Mouse (Mus musculus) CH12.LX (cell line): ENCODE measurements at regions not wholly inside any gene's neighbourhood (a gene's known extent, or its start where the extent isn't known, plus 50 kb on each side); places are given as distances from the start of the nearest gene placed in this dataset.

ENCODE experiments used
- DNase-seq: peaks from one replicate; pipeline ENCODE4 v3.0.0-alpha.2; 2013; ENCODE audit errors: extremely low read depth
- H3K27ac ChIP-seq: 2 replicates; pipeline ENCODE4 v1.5.1; 2012; ENCODE audit warnings: low read depth, mild to moderate bottlenecking, control low read depth, moderate library complexity; ENCODE audit not compliant: insufficient read depth
- H3K27me3 ChIP-seq: replicated peaks from 2 replicates; pipeline ENCODE3; 2012; ENCODE audit warnings: inconsistent platforms
- H3K36me3 ChIP-seq, 2 experiments: replicated peaks in 1 of 2; 2 replicates each; pipeline versions ENCODE3 to v1.6.1; 2012; ENCODE audit warnings: inconsistent platforms in 1 of 2, low read length in 1 of 2, mild to moderate bottlenecking in 1 of 2, mixed read lengths in 1 of 2, moderate library complexity in 1 of 2; ENCODE audit not compliant: control insufficient read depth in 1 of 2, insufficient read depth in 1 of 2
- H3K4me1 ChIP-seq, 2 experiments: 2 replicates each; pipeline ENCODE4 v1.6.1; 2012; ENCODE audit warnings: inconsistent platforms in 1 of 2, moderate library complexity in 1 of 2; ENCODE audit not compliant: insufficient read depth in 2 of 2, control insufficient read depth in 1 of 2
- H3K4me2 ChIP-seq: 2 replicates; pipeline ENCODE4 v1.6.1; 2012; ENCODE audit warnings: low read depth, mild to moderate bottlenecking, control low read depth; ENCODE audit not compliant: poor library complexity, insufficient read depth, severe bottlenecking
- H3K4me3 ChIP-seq, 3 experiments: fragments of 150-350 bp in 1 of 3; sonication (generic) in 1 of 3; replicated peaks in 1 of 3; 2 replicates each; pipeline versions ENCODE3 to v1.5.1; 2011 to 2012; ENCODE audit warnings: low read depth in 2 of 3, low read length in 2 of 3, mild to moderate bottlenecking in 2 of 3, moderate library complexity in 2 of 3, control low read depth in 1 of 3, improper control_type of control experiment in 1 of 3, inconsistent platforms in 1 of 3, mixed read lengths in 1 of 3; ENCODE audit not compliant: poor library complexity in 1 of 3
- H3K79me2 ChIP-seq: replicated peaks from 2 replicates; pipeline ENCODE4 v1.6.1; 2012; ENCODE audit warnings: mild to moderate bottlenecking, moderate library complexity; ENCODE audit not compliant: control insufficient read depth, poor library complexity, insufficient read depth, severe bottlenecking; ENCODE audit errors: extremely low read depth
- H3K9ac ChIP-seq: 2 replicates; pipeline ENCODE4 v1.6.1; 2012; ENCODE audit warnings: low read depth, mild to moderate bottlenecking, control low read depth, moderate library complexity; ENCODE audit not compliant: insufficient read depth
- H3K9me3 ChIP-seq: replicated peaks from 2 replicates; pipeline ENCODE3; 2012; ENCODE audit warnings: low read length, inconsistent platforms, mixed read lengths
- CHD2 ChIP-seq: IDR thresholded peaks from 2 replicates; pipeline ENCODE4 v1.6.1; 2011; ENCODE audit warnings: low read length, improper control_type of control experiment
- E2F4 ChIP-seq: IDR thresholded peaks from 2 replicates; pipeline ENCODE4 v1.6.1; 2011; ENCODE audit warnings: low read depth, low read length, improper control_type of control experiment; ENCODE audit not compliant: insufficient replicate concordance
- EP300 ChIP-seq: IDR thresholded peaks from 2 replicates; pipeline ENCODE4 v1.6.1; 2011; ENCODE audit warnings: low read length, improper control_type of control experiment
- ETS1 ChIP-seq: conservative IDR thresholded peaks from 2 replicates; pipeline ENCODE4 v1.6.1; 2012; ENCODE audit warnings: low read depth, mild to moderate bottlenecking, inconsistent platforms, low read length, improper control_type of control experiment, moderate library complexity
- GABPA ChIP-seq: IDR thresholded peaks from 2 replicates; pipeline ENCODE4 v1.6.1; 2012; ENCODE audit warnings: low read depth, low read length, improper control_type of control experiment, inconsistent platforms; ENCODE audit not compliant: insufficient replicate concordance
- HCFC1 ChIP-seq: IDR thresholded peaks from 2 replicates; pipeline ENCODE4 v1.6.1; 2012; ENCODE audit warnings: low read depth, mild to moderate bottlenecking, inconsistent platforms, low read length, improper control_type of control experiment
- IRF4 ChIP-seq: IDR thresholded peaks from 2 replicates; pipeline ENCODE4 v1.6.1; 2014; ENCODE audit warnings: low read depth, mild to moderate bottlenecking, inconsistent platforms, low read length, improper control_type of control experiment
- JUN ChIP-seq: IDR thresholded peaks from 2 replicates; pipeline ENCODE4 v1.6.1; 2011; ENCODE audit warnings: low read depth, mild to moderate bottlenecking, low read length, improper control_type of control experiment, moderate library complexity; ENCODE audit not compliant: insufficient read depth
- MAFK ChIP-seq: IDR thresholded peaks from 2 replicates; pipeline ENCODE4 v1.6.1; 2011; ENCODE audit warnings: low read length, improper control_type of control experiment; ENCODE audit not compliant: insufficient replicate concordance
- MEF2A ChIP-seq: IDR thresholded peaks from 2 replicates; pipeline ENCODE4 v1.6.1; 2014; ENCODE audit warnings: low read depth, mild to moderate bottlenecking, inconsistent platforms, low read length, improper control_type of control experiment, borderline replicate concordance
- MYC ChIP-seq: IDR thresholded peaks from 2 replicates; pipeline ENCODE4 v1.6.1; 2011; ENCODE audit warnings: low read depth, mild to moderate bottlenecking, improper control_type of control experiment, low read length
- NELFE ChIP-seq: IDR thresholded peaks from 2 replicates; pipeline ENCODE4 v1.6.1; 2011; ENCODE audit warnings: low read depth, low read length, improper control_type of control experiment
- NRF1 ChIP-seq: IDR thresholded peaks from 2 replicates; pipeline ENCODE4 v1.6.1; 2014; ENCODE audit warnings: low read depth, mild to moderate bottlenecking, inconsistent platforms, low read length, improper control_type of control experiment, moderate library complexity
- POLR2AphosphoS2 ChIP-seq: IDR thresholded peaks from 2 replicates; pipeline ENCODE4 v1.6.1; 2011; ENCODE audit warnings: low read depth, low read length, improper control_type of control experiment
- RAD21 ChIP-seq: IDR thresholded peaks from 2 replicates; pipeline ENCODE4 v1.6.1; 2011; ENCODE audit warnings: low read depth, mild to moderate bottlenecking, low read length, improper control_type of control experiment, moderate library complexity
- SMC3 ChIP-seq: IDR thresholded peaks from 2 replicates; pipeline ENCODE4 v1.6.1; 2011; ENCODE audit warnings: low read depth, low read length, improper control_type of control experiment
- TBP ChIP-seq: conservative IDR thresholded peaks from 2 replicates; pipeline ENCODE4 v1.6.1; 2011; ENCODE audit warnings: low read depth, low read length, improper control_type of control experiment
- TCF12 ChIP-seq: IDR thresholded peaks from 2 replicates; pipeline ENCODE4 v1.6.1; 2014; ENCODE audit warnings: low read depth, mild to moderate bottlenecking, inconsistent platforms, low read length, improper control_type of control experiment
- UBTF ChIP-seq: IDR thresholded peaks from 2 replicates; pipeline ENCODE4 v1.6.1; 2012; ENCODE audit warnings: low read depth, mild to moderate bottlenecking, inconsistent platforms, low read length, improper control_type of control experiment, moderate library complexity
- USF1 ChIP-seq: IDR thresholded peaks from 2 replicates; pipeline ENCODE4 v1.6.1; 2014; ENCODE audit warnings: low read depth, mild to moderate bottlenecking, inconsistent platforms, low read length, improper control_type of control experiment
- ZC3H11A ChIP-seq: IDR thresholded peaks from 2 replicates; pipeline ENCODE4 v1.6.1; 2012; ENCODE audit warnings: low read depth, mild to moderate bottlenecking, inconsistent platforms, low read length, improper control_type of control experiment
- ZKSCAN1 ChIP-seq: IDR thresholded peaks from 2 replicates; pipeline ENCODE4 v1.6.1; 2012; ENCODE audit warnings: low read depth, inconsistent platforms, low read length, improper control_type of control experiment, borderline replicate concordance
- ZNF384 ChIP-seq: IDR thresholded peaks from 2 replicates; pipeline ENCODE4 v1.6.1; 2012; ENCODE audit warnings: low read depth, low read length, improper control_type of control experiment, inconsistent platforms
- dilution Hi-C: fragments of 300-500 bp; cut with MboI; formaldehyde crosslinking; loops from 2 replicates; pipeline ENCODE4 v1.14.3; 2020; ENCODE audit warnings: low sequenced_read_pairs; ENCODE audit not compliant: extremely low pct_unique_long_range_greater_than_20kb, extremely low pct_ligation_motif_present
- in situ Hi-C: fragments of 300-500 bp; cut with MboI; formaldehyde crosslinking; loops from 3 replicates; pipeline ENCODE4 v1.14.3; 2019; ENCODE audit warnings: low sequenced_read_pairs, low pct_ligation_motif_present, low pct_unique_long_range_greater_than_20kb, mixed read lengths

- Histone ChIP-seq H3K9ac (no peak overlapping the region), H3K9me3 (peaks cover 6% of the 10 kb centered on the region), H3K4me3 (no peak overlapping the region), H3K27me3 (no peaks in the 10 kb centered on the region), H3K4me2 (no peak overlapping the region), H3K4me1 (no peaks in the 10 kb centered on the region)
- in situ Hi-C loops, result no loop called here
- TF ChIP-seq SMC3 (no peak), ZKSCAN1 (no peak), MYC (no peak), RAD21 (no peak), ZC3H11A (no peak), MAFK (no peak), UBTF (no peak), E2F4 (no peak), ZNF384 (no peak), POLR2AphosphoS2 (no peak), MEF2A (no peak), NRF1 (no peak), JUN (no peak), USF1 (no peak)
- TF ChIP-seq, all 38 proteins: peak for 0
- Histone ChIP-seq H3K27ac (no peak overlapping the region), H3K36me3 (no peaks in the 10 kb centered on the region), H3K79me2 (no peaks in the 10 kb centered on the region)
- dilution Hi-C loops, result no loop called here
- DNase-seq, result no peak
Observed at GRCm38 (mm10) chr5:82733707-82734106, 621.3 kb downstream of the Tecrl start.

GRCm38 (mm10) chr5:82728240-82728639 lies 626.8 kb downstream of the Tecrl start:
- H3K9me3 ChIP-seq, result peaks cover 7% of the 10 kb centered on the region
- H3K4me3 ChIP-seq, result peak overlapping the region in 1 of 3 experiments; percentile 3
- H3K4me2 ChIP-seq, result peak overlapping the region; percentile 44; the same call in 1 of the 2 replicates
- H3K79me2 ChIP-seq, result no peaks in the 10 kb centered on the region
- dilution Hi-C loops, result no loop called here
- no peaks in the 10 kb centered on the region for H3K36me3 ChIP-seq
- no peaks in the 10 kb centered on the region for H3K27me3 ChIP-seq
- peak overlapping the region; percentile 98 for H3K27ac ChIP-seq
- TF ChIP-seq HCFC1, result no peak
- TF ChIP-seq TBP, result 0 out of 2 replicates have a peak, but pooled peaks have one; percentile 19
- no peak for TF ChIP-seq E2F4
- TF ChIP-seq GABPA, result no peak
- TF ChIP-seq NRF1, result no peak
- TF ChIP-seq IRF4, result peak; percentile 78
- 0 out of 2 replicates have a peak, but pooled peaks have one; percentile 49 for TF ChIP-seq TCF12
- TF ChIP-seq RAD21, result peak; percentile 3
- no peak for TF ChIP-seq CHD2
- peak; percentile 96 for TF ChIP-seq ZNF384
- TF ChIP-seq NELFE, result no peak
- TF ChIP-seq ETS1, result peak; percentile 67; the same call in 1 of the 2 replicates
- TF ChIP-seq MEF2A, result peak; percentile 97
- peak; percentile 77; the same call in 1 of the 2 replicates for TF ChIP-seq EP300
- DNase-seq, result no peak
- no peak overlapping the region for H3K9ac ChIP-seq
- H3K4me1 ChIP-seq, result no peaks in the 10 kb centered on the region
- in situ Hi-C loops, result no loop called here
